Mouse (Mus musculus) c-Kit-negative CD71-positive TER-119-positive erythroid progenitor cells, embryonic 14.5 days (primary cell): ENCODE measurements around the gene Sel1l3.

Experiments used
- DNase-seq: peaks from one replicate; pipeline ENCODE4 v3.0.0-alpha.2; 2013; ENCODE audit warnings: low read depth, low spot score

Sel1l3 gene

GRCm38 (mm10) chr5:53142587-53142986, 71.1 kb downstream of the Sel1l3 start:
- DNase-seq, result no peak

- no peak for DNase-seq
Measured at GRCm38 (mm10) chr5:53140158-53140927, 73.4 kb downstream of the Sel1l3 start.

GRCm38 (mm10) chr5:53139566-53139965, 74.2 kb downstream of the Sel1l3 start:
- no peak for DNase-seq

GRCm38 (mm10) chr5:53139140-53139539, 74.6 kb downstream of the Sel1l3 start:
- no peak for DNase-seq

- DNase-seq, result no peak
Measured at GRCm38 (mm10) chr5:53138025-53138424, 75.7 kb downstream of the Sel1l3 start.

GRCm38 (mm10) chr5:53135984-53136383, 77.7 kb downstream of the Sel1l3 start:
- DNase-seq, result no peak

- no peak for DNase-seq
Measured at GRCm38 (mm10) chr5:53134003-53134402, 79.7 kb downstream of the Sel1l3 start.

GRCm38 (mm10) chr5:53124701-53125100, 89.0 kb downstream of the Sel1l3 start:
- no peak for DNase-seq

- no peak for DNase-seq
Measured at GRCm38 (mm10) chr5:53123525-53124286, 90.0 kb downstream of the Sel1l3 start.

- DNase-seq, result no peak
Measured at GRCm38 (mm10) chr5:53119689-53120088, 94.0 kb downstream of the Sel1l3 start.

GRCm38 (mm10) chr5:53118212-53118611, 95.5 kb downstream of the Sel1l3 start:
- DNase-seq, result no peak

- DNase-seq, result no peak
Measured at GRCm38 (mm10) chr5:53114616-53115267, 99.0 kb downstream of the Sel1l3 start.

GRCm38 (mm10) chr5:53112942-53113341, 100.8 kb downstream of the Sel1l3 start:
- DNase-seq, result no peak

- DNase-seq, result no peak
Measured at GRCm38 (mm10) chr5:53111036-53111435, 102.7 kb downstream of the Sel1l3 start.

GRCm38 (mm10) chr5:53110225-53110624, 103.5 kb downstream of the Sel1l3 start:
- no peak for DNase-seq

GRCm38 (mm10) chr5:53108668-53109067, 105.1 kb downstream of the Sel1l3 start:
- no peak for DNase-seq

GRCm38 (mm10) chr5:53108026-53108425, 105.7 kb downstream of the Sel1l3 start:
- DNase-seq, result no peak

GRCm38 (mm10) chr5:53106731-53107130, 107.0 kb downstream of the Sel1l3 start:
- DNase-seq, result no peak

GRCm38 (mm10) chr5:53106125-53106524, 107.6 kb downstream of the Sel1l3 start:
- no peak for DNase-seq

GRCm38 (mm10) chr5:53105716-53106115, 108.0 kb downstream of the Sel1l3 start:
- DNase-seq, result no peak

- DNase-seq, result no peak
Measured at GRCm38 (mm10) chr5:53104177-53104855, 109.4 kb downstream of the Sel1l3 start.
